Mouse (Mus musculus) gastrocnemius, postnatal 14 days (tissue): Measurements from ENCODE around the gene Phc1. TPM values are rescaled to one million over a fixed set of nuclear protein-coding genes. Genes with fewer than 3 reads are reported as not detected.
"Not testable (repeated sequence)": the region's sequence is repeated elsewhere in the genome, so short reads cannot be mapped to it uniquely, and the experiment has no call there.

ENCODE experiments used
- DNase-seq: peaks from one replicate; pipeline ENCODE4 v3.0.0; 2021; ENCODE audit warnings: mixed read lengths
- intact Hi-C: fragments of 180-260 bp; cut with DNase I; formaldehyde crosslinking; loops from one replicate; pipeline ENCODE4 v1.15.1; 2025; ENCODE audit warnings: low total_unique reads
- long read RNA-seq, 2 experiments: library from polyadenylated mRNA; stranded (forward); transcript quantifications; one replicate each; pipeline ENCODE4 v2.0.0; 2021
- total RNA-seq, 2 experiments: library from RNA; stranded (reverse); gene quantifications; 2 replicates each; pipeline ENCODE4 v1.2.3; 2021

The Phc1 gene
- 10 to 100 TPM in 1 of 2 experiments, 1 to 10 TPM in 1; 8.0 to 10.7 TPM for total RNA-seq
- long read RNA-seq, experiment 1, partial matches to known transcripts: 4 of 8 reads
- long read RNA-seq, experiment 1, other reads (novel, unspliced or antisense): 1 of 8 reads
- long read RNA-seq, experiment 2, partial matches to known transcripts: 2 of 6 reads
- long read RNA-seq, experiment 2, other reads (novel, unspliced or antisense): 2 of 6 reads

DNA sequence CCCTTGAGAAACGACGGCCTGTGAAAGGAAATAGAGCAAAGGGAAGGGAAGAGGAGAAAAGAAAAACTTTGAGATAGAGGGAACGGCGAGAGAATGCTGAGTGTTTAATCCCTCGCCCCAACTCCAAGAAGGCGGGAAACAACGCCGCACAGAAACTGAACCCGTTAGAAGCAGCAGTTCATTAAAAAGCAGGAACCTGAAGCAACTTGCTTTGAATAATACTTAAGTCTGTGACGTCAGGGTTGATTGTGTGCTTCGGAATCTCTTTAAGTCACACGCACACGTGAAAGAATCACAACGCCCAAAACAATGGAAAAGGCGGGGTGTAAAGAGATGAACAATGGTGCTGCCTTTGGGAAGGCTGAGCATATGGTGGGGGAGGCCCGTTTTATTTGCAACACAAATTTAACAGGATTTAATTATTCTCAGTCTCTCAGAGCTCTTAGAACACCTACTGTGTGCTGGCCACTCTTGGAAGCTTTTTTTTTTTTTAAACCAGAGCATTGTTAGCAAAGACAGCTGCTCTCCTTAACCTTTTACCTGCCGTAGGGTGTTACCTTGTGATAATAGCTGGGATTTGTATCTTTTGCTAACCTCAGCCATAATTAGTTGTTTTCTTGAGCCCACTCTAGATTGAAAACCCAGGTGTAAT, at the start of gene Phc1:
Phc1 (minus strand) TSS at position 213 of the 652 bp plus-strand sequence.
- intact Hi-C loops: no loop called here
- no peak for DNase-seq

DNA sequence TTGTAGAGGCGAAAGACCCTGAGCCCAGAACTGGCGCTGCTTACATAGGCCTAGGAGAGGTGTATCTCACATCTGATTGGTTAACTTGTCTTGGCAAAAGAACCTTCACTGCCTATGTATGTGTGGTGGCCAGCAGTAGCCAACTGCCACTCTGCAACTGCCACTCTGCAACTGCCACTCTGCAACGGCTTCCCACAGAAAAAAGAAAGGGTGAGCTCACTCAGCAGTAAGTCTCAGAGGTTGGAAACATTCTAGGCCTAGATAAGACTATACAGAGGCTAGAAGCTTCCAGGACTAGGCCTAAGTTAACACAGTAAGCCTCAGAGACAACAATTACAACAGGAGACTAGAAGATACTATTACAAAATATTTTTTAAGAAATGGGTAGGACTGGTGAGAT, 49.6 kb upstream of the Phc1 start:
- intact Hi-C loops: loop anchor here (10.0 kb wide), 1 partner anchor 135 kb away; no protein-coding TSS in a partner anchor
- DNase-seq: not testable (repeated sequence)

DNA sequence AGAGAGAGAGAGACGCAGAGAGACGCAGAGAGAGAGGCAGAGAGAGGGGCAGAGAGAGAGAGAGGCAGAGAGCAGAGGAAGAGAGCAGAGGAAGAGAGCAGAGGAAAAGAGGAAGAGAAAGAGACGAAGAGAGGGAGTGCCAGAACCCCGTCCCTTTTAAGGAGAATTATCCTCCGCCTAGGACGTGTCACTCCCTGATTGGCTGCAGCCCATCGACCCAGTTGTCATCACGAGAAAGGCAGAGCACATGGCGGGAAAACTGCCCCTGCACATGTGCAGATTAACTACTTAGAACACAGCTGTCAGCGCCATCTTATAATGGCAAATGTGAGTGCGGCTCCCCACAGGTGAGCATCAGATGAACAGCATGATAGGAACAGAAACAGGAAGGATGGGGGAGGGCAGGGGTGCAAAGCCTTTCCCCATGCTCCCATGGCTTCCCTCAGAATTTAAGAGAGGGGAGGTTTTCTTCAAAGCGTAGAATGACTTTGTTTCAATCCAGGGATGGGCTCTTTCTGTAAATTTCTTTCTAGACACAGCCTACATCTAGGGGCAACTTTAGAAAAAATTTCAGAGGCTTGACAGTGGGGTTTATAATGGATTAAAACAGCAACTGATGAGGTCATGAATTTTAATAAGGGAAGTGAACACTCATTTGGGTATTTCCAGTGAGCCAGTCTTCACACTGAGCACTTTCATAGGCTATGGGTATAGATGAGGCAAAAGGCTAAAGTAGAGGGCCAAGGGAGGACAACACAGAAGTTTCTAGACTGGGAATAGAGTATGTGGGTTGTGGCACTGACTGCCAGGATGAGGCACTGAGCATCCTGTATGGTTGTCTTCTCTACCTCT, 47.0 kb upstream of the Phc1 start:
- intact Hi-C loops, DNase-seq: not testable (repeated sequence)

DNA sequence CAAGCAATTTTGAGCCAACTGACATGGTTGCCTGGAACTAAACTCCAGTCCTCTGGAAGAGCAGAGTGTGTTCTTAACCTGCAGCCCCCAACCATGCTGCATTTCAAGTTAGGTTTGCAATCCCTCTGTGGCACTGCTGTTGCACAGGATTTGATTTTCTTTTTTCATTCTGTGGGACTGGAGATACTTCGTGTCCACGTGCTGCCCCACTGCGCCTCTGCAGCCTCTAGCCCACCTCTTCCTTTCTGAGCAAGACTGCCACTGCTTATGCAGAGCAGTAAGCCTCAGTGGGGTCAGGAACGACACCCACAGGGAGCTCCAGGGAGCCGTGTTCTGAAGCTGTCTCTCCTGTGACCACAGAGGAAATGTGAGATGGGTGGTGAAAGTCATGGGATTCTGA, 45.4 kb upstream of the Phc1 start:
- intact Hi-C loops: no loop called here
- DNase-seq: no peak

DNA sequence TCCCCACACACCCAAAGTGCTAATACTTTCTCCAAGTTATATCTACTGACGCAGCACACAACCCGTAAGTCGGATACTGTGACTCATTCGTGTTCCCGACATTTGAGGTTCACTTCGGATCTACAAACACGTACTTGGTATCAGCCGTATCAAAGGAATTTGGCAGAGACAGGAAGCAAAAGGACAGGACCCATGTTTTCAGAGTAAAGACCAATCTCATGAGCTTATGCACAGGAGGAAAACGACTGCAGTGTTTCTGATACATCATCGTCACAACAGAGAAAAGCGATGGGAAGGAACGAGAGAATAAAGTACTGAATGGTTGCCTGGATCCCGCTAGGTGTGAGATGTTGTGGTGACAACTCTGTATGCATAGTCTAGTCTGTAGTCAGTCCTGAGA, 44.5 kb upstream of the Phc1 start:
- DNase-seq: no peak
- intact Hi-C loops: no loop called here

DNA sequence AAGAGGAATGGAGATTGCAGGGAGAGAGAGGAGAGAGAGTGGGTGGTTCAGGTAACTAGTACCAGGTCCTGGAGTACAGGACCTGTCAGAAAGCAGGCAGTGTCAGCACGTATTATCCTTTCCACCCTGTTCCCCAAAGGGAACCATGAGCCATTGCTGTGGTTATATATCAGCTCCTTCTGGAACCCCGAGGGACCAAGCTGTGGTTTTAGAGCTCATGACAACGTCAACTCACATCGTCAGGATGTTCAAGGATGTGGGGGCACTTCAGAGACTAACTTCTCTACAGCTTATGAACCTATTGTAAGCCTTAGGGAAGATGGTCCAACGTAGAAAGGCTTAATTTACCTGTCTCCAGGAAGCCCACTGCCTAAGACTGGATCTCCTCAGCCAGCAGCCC, 42.9 kb upstream of the Phc1 start:
- DNase-seq: no peak
- intact Hi-C loops: no loop called here

DNA sequence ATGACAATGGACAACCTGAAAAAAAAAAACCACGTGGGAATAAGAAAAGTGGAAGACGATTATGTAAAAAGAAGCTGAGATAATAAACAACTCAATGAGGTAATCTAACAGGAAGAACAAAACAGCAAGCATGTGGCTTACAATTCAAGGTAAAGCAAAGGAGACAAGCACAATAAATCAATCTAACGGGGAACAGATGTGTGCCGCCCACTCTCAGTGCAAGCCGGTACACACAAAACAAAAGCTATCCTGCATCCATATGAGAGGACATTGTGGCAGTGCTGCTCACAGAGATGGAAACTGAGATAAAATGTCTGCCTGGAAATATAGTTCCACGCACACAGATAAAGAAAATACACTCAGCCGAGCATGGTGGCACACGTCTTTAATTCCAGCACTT, 41.7 kb upstream of the Phc1 start:
- DNase-seq: no peak
- intact Hi-C loops: no loop called here

DNA sequence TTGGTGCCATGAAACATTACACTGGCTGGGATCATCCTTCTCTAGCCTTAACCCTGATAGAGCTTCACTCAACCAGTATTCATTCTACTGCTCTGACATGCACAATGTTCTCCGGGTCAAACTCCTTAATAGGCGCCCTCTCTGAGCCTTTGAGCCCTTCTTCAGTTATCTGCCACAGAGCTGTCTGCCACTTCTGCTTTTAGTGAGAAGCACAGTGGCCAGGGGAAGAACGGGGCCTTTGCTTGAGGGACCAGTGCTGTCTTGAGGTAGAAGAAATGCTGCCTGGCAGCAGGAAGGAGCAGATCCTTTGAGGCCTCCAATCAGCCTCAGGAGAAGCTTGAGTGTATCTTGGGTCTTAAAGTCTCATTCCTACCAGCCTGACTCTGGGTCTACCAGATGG, 27.9 kb upstream of the Phc1 start:
- DNase-seq: no peak
- intact Hi-C loops: no loop called here

DNA sequence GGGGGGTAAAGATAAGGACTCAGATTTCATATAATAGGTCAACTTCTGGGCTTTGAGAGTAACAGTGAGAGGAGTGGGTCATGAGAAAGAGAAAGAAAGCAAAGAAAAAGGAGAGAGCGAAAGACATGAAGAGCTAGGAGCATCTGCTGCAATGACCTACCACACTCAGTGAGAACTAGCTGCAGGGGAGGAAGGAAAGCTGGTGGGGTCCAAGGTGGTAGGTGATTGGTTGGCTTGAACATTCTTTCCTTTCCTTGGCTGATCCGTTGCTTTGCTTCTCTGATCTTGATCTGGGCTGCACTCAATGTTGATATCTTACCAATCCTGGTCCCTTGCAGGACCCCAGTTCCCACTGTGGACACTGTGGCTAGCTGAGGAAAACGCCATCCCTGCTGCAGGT, 26.6 kb upstream of the Phc1 start:
- DNase-seq: no peak
- intact Hi-C loops: no loop called here

DNA sequence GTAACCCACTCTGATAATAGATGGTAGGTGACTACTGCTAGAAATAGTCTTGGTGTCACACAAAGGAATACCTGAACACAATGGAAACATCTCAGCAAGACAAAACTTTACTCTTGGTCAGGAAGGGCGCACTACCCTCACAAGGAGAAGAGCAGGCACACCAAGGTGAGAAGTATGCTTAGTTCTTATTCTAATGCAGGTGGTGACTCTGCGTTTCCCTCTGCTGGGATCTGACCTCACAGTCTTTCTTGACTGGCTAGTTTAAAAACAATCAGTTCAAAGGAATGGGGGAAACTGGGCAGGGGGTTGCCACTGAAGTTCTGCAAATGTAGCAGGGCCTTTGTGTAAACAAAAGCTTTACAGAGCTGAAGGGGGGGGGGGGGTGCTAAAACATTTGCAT, 25.9 kb upstream of the Phc1 start:
- intact Hi-C loops: no loop called here
- no peak for DNase-seq

DNA sequence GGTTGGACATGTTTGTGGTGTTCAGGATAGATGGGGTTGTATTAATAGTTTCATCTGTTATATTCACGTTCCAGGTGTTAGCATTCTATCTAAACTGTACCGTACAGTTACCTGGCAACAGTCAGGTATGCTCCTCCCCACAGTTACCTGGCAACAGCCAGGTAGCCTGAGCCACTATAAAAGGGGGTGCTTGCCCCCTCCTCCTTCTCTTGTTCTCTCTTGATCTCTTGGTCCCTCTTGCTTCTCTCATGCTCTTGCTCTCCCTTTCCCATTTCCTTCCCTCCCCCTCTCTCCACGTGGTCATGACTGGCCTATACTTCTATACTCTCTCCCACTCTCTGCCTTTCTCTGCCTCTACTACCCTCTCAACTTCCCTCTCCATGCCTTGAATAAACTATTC, 25.3 kb upstream of the Phc1 start:
- no peak for DNase-seq
- intact Hi-C loops: no loop called here

DNA sequence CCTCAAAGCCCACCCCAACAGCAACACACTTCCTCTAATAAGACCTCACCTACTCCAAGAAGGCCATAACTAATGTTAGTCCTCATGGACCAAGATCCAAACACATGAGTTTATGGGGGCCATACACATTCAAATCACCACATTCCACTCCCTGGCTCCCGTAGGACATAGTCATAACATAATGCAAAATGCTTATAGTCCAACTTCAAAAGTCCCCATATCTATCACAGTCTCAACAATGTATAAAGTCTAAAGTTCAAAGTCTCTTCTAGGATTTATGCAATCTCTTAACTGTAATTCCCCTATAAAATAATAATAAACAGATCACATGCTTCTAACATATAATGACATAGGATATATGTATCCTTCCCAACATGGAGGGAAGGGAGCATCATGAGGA, 16.7 kb upstream of the Phc1 start:
- intact Hi-C loops: no loop called here
- no peak for DNase-seq

DNA sequence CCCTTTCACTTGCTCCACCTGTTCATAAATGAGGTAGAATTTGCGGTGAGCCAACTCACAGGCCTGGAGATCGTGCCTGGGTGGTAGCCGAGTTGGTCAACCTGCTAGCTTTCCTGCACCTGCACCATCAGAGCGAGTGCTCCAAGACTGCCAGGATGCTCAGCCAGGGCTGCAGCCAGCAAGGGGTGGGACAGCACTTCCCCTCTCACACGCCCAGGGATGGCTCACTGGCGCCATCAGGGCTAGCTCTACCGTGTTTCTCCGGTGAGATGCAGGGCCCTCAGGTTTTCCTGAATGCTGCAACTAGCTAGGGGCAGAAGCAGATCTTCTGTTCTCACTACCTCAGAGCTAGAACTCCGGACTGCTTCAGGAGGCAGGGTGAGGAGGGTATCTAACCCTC, 15.5 kb upstream of the Phc1 start:
- intact Hi-C loops: no loop called here
- no peak for DNase-seq

DNA sequence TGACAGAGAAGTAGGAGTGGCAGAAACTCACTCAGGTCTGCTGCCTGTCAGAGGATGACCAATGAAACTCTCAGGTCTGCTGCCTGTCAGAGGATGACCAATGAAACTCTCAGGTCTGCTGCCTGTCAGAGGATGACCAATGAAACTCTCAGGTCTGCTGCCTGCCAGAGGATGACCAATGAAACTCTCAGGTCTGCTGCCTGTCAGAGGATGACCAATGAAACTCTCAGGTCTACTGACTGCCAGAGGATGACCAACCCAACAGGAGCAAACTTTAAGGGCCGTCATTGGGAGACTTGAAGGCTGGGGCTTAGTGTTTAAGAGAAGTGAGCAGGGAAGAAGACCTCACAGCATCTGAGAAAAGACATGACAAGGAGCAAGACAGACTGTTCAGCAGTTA, 7.0 kb upstream of the Phc1 start:
- intact Hi-C loops, DNase-seq: not testable (repeated sequence)

DNA sequence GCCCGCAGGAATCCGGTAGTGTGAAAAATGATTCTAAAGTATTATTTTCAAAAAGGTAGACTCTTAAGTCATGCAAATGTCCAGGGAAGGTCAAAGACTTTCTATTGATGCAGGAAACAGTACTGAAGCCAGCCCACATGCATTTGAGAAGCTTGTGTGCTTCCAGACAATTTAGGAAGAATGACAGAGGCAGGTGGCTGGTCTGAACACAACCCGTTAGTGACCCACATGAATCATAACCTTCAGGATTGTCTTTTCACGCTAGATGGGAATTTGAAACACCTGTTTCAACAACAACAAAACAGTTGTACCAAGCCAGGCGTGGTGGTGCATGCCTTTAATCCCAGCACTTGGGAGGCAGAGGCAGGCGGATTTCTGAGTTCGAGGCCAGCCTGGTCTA, 6.0 kb upstream of the Phc1 start:
- DNase-seq: no peak
- intact Hi-C loops: no loop called here

DNA sequence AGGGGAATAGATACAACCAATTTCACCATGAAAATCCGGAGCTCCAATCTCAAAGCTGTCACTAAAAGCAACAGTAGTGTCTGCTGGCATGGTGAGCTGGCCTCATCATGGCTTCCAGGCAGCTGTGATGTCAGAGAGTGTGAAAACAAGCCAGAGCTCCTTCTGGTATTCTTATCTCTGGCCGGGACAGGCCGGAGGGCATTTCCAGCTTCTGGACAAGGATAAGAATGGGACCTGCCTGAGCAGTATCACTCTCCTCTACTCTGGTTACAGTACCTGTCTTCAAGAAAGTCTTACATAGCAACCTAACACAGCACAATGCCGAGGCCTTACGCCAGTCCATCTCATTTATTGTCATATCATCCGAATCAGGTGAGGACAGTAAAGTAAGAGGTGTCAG, 5.4 kb upstream of the Phc1 start:
- no peak for DNase-seq
- intact Hi-C loops: no loop called here

DNA sequence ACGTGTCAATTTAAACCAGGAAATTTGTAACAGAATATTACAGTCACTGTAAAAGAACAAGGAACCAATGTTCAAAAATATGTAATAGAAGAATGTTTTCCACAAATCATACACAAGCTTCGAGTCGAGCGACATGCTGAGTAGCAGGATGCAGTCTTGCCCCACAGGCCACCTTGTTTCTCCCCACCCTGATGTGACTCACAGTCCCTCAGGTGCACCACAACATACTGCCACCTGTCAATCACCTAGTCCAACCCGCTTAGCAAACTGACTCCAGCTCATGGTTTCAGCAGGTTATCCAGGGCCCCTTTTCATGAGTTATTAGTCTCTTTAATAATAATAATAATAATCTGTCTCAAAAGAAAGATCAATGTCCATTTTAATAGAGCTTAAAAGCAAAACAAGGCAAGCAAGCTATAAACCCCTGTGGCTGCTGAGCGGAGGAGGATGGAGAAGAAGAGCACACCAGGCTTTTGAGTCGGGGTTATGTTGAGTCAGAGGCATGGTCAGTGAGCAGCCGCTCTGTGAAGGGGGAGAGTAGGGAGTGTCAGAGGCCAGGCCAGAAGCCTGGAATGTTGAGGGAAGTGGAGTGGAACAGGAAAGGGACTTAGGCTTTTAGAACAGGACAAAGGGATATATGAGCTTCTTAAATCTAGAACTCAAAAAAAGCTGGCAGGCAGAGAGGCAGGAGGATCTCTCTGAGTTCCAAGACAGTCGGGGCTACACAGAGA, 4.2 kb upstream of the Phc1 start:
- intact Hi-C loops: no loop called here
- no peak for DNase-seq

DNA sequence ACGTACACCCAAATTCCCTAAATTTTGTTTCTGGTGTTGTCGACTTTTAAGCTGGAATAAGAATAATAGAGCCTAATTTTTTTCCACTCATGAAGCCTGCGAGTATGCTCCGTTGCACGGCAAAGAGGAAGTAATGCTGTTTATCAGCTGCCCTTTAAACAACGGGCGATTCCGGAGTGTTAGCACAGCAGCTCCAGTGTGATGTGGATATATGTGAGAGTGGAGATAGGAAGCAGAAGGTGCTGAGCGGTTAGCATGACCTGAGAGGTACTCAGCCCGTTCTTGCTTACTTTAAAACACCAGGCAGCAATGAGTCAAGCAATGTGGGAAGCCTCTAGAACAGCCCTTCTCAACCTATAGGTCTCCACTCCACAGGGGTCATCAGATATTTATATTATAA, 3.4 kb upstream of the Phc1 start:
- DNase-seq: no peak
- intact Hi-C loops: no loop called here

DNA sequence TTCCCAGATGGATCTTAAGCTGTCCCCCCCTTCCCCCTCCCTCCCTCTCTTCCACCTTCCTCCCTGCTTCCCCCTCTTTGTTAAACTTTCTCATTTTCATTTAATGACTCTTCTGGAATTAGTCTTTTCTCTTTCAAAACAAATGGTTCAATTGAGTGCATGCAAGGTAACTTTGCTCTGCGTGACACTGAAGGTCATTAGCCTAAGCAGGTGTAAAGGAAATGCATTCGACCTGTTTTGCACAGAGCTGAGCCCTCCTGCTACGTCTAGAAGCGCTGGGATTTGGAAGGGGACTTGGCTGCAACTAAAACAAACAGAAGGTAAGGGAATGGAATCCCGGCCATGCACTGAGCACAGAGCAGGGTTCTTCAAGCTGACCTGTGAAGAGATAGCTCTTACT, 1.8 kb upstream of the Phc1 start:
- intact Hi-C loops: no loop called here
- no peak for DNase-seq
